Mouse (Mus musculus) liver, embryonic 11.5 days (tissue): Measurements from ENCODE around the gene Chst8. TPM values are rescaled to one million over a fixed set of nuclear protein-coding genes. Genes with fewer than 3 reads are reported as not detected.

ENCODE experiments used
- ATAC-seq: fragments of 200-750 bp; cut with Nextera tagmentation; replicated peaks from 2 replicates; pipeline ENCODE4 v1.8.0; 2017; ENCODE audit warnings: moderate number of reproducible peaks, mild to moderate bottlenecking, moderate TSS enrichment, moderate library complexity; ENCODE audit not compliant: low FRiP score
- DNase-seq: peaks from one replicate; pipeline ENCODE4 v3.0.0-alpha.2; 2017; ENCODE audit warnings: low spot score
- H3K27ac ChIP-seq: fragments of 300-500 bp; sonication (generic); 2 replicates; pipeline ENCODE4 v1.5.1; 2014; ENCODE audit warnings: mild to moderate bottlenecking, low read depth, low read length, control low read depth
- H3K27me3 ChIP-seq: fragments of 300-500 bp; sonication (generic); replicated peaks from 2 replicates; pipeline ENCODE4 v1.6.1; 2014; ENCODE audit warnings: low read length, mixed read lengths; ENCODE audit not compliant: control insufficient read depth, insufficient read depth
- H3K36me3 ChIP-seq: fragments of 300-500 bp; sonication (generic); 2 replicates; pipeline ENCODE4 v1.6.1; 2014; ENCODE audit warnings: mild to moderate bottlenecking, low read length, moderate library complexity, mixed read lengths; ENCODE audit not compliant: control insufficient read depth, insufficient read depth
- H3K4me1 ChIP-seq: fragments of 300-500 bp; sonication (generic); replicated peaks from 2 replicates; pipeline ENCODE4 v1.6.1; 2014; ENCODE audit warnings: low read length, mixed read lengths; ENCODE audit not compliant: control insufficient read depth, insufficient read depth
- H3K4me2 ChIP-seq: fragments of 300-500 bp; sonication (generic); 2 replicates; pipeline ENCODE4 v1.6.1; 2014; ENCODE audit warnings: mild to moderate bottlenecking, control low read depth, moderate library complexity
- H3K4me3 ChIP-seq: fragments of 300-500 bp; sonication (generic); 2 replicates; pipeline ENCODE4 v1.5.1; 2014; ENCODE audit warnings: low read depth, low read length, control low read depth
- H3K9ac ChIP-seq: fragments of 300-500 bp; sonication (generic); 2 replicates; pipeline ENCODE4 v1.6.1; 2014; ENCODE audit warnings: low read depth, low read length, control low read depth
- H3K9me3 ChIP-seq: fragments of 300-500 bp; sonication (generic); 2 replicates; pipeline ENCODE4 v1.6.1; 2016; ENCODE audit warnings: low read length, inconsistent platforms, mixed read lengths; ENCODE audit not compliant: control insufficient read depth
- WGBS: fragments of 180-500 bp; shearing (Covaris S2); extraction: QIAGEN DNeasy Blood & Tissue Kit; methylation state at CpG from one replicate; pipeline ENCODE4 v1.1.7; 2014; 5-methylcytosine and 5-hydroxymethylcytosine counted together
- polyA plus RNA-seq: library from polyadenylated mRNA; unstranded; fragments of >200 nt; fragmentation: Nextera tagmentation; extraction: Ambion mirVana; gene quantifications from 2 replicates; pipeline ENCODE4 v1.2.1, GENCODE M21; 2014

Chst8 gene
- polyA plus RNA-seq, 1 experiment from 2014 or later, result 0.75 TPM

DNA sequence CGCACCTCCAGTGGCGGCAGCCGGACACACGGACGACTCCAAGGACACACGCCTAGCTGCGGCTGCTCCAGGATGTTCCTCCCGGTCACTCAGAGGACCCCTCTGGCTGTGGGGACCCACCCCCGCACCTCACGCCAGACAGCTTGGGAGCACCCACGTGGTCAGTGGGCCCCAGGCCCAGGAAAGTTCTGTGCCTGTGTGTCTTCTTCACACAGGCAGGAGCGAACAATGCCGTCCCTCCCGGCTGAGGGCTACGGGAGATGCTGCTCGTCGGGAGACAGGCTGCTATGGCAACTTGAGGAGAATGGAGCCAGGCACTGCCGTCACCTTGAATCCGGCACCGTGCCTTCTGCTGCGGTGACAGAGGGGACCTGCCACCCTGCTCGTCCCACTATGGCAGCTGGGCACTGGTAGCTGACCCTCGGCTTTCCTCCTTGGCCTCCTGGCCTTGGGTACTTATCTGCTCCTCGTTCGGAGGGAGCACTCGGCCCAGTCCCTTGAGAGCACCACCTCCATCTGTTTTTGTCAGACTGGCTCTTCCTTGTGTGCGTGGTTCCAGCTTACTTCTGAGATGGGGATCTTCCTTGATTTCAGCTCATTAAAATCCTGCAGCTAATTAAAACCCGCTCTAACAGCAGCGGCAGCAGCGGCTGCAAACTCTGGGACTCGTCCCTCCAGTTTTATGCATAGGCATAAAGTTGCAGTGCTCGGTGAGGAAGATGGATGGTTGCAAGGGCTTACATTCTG is 59.2 kb downstream of the Chst8 start:
- H3K27me3 ChIP-seq, result no peaks in the 10 kb centered on the region
- 73% methylated on average over 32 of the region's 32 CpGs for WGBS
- H3K4me1 ChIP-seq, result no peaks in the 10 kb centered on the region
- no peaks in the 10 kb centered on the region for H3K9me3 ChIP-seq
- DNase-seq (no peak), ATAC-seq (no peak)
- H3K4me3 ChIP-seq, result no peak overlapping the region
- no peak overlapping the region for H3K9ac ChIP-seq
- H3K27ac ChIP-seq, result no peak overlapping the region
- H3K4me2 ChIP-seq, result no peak overlapping the region
- H3K36me3 ChIP-seq, result no peaks in the 10 kb centered on the region

DNA sequence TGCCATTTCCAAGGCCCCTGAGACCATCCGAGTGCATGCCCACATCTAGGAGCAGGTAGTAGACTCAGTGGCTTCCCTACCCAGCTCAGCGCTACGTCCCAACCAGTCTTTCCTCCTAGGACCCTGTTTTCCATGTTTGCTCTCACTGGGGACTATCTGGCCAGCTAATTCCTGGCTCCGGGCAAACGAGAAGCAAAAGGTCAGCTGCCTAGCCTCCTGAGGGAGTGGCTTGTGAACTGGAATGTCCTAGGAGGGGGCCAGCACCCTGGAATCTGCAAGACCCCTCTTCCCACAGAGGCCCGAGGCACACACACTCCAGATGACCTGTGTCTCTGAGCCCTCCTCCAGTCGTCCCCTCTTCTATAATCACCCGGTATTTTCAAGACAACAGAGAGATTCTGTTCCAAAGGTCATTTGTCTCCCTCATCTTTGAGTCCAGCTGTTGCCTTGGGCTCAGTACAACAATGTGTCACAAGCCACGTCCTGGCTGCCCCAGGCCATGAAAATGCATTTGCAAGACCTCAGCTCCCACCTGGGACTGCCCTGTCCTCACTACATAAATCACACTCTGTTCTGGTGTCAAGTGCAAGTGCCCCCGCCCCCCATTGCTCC is 60.3 kb downstream of the Chst8 start:
- DNase-seq, result no peak
- Histone ChIP-seq H3K4me1 (no peaks in the 10 kb centered on the region), H3K4me2 (no peak overlapping the region), H3K9ac (no peak overlapping the region), H3K27ac (no peak overlapping the region), H3K9me3 (no peaks in the 10 kb centered on the region), H3K27me3 (no peaks in the 10 kb centered on the region), H3K4me3 (no peak overlapping the region), H3K36me3 (no peaks in the 10 kb centered on the region)
- no peak for ATAC-seq
- WGBS, result 35% methylated on average over 10 of the region's 10 CpGs

DNA sequence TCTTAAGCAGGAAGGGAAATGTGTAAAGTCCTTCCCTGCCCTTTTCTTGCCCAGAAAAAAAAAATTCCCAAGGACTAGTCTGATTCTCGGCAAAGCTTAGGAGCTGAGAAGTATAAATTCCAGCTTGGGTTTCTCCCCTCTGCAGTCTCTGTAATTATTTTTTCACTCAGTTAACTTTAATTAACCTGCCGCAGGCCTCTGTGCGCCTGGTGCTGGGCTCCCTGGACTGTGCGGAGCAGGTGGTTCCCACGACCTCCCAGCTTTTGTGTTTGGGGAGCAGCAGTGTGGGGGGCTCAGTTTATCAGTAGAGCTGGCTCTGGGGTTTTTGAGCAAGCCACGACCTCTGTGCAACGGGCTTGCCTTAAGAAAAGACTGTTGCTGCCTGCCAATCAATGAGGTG is 62.2 kb downstream of the Chst8 start:
- DNase-seq, result no peak
- no peak overlapping the region for H3K4me2 ChIP-seq
- no peaks in the 10 kb centered on the region for H3K36me3 ChIP-seq
- no peaks in the 10 kb centered on the region for H3K27me3 ChIP-seq
- no peak for ATAC-seq
- no peak overlapping the region for H3K4me3 ChIP-seq
- WGBS, result 59% methylated on average over 7 of the region's 7 CpGs
- no peak overlapping the region for H3K27ac ChIP-seq
- no peaks in the 10 kb centered on the region for H3K9me3 ChIP-seq
- H3K9ac ChIP-seq, result no peak overlapping the region
- no peaks in the 10 kb centered on the region for H3K4me1 ChIP-seq

DNA sequence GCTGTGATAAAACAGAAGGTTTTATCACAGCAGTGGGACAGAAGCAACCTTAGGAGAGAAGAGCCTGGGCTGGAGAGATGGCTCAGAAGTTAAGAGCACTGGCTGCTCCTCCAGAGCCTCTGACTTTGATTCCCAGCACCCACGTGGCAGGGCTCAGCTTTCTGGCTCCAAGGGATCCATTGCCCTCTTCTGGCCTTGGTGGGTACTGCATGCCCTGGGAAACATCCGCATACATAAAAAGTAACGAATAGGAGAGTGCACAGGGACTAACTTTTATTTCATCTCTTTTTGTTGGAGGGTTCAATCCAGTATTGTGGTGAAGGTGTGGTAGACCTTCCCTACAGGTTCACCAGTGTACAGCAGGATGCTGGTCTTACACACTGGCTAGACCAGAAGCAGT is 62.8 kb downstream of the Chst8 start:
- Histone ChIP-seq H3K4me3 (no peak overlapping the region), H3K9ac (no peak overlapping the region), H3K9me3 (no peaks in the 10 kb centered on the region), H3K4me2 (no peak overlapping the region), H3K27ac (no peak overlapping the region), H3K36me3 (no peaks in the 10 kb centered on the region), H3K27me3 (no peaks in the 10 kb centered on the region), H3K4me1 (no peaks in the 10 kb centered on the region)
- WGBS, result 40% methylated on average over 3 of the region's 3 CpGs
- ATAC-seq (no peak), DNase-seq (no peak)

DNA sequence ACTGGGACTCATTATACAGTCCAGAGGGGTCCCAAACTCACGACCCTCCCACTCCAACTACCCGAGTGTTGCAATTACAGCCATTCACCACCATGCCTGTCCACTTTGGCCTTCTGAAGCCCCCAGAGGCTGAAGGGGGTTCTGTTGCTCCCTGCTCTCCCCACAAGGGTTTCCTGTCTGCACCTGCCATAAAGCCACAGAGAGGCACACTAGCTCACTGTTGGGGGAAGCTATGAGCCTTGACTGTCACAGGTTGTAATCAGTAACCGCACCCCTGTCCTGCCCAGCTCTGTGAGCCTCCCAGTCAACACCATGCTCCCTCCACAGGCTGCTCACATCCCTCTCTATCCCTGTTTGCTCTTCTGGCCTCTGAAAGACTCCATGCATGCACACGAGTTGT is 64.0 kb downstream of the Chst8 start:
- DNase-seq, result no peak
- ATAC-seq, result no peak
- no peaks in the 10 kb centered on the region for H3K4me1 ChIP-seq
- no peak overlapping the region for H3K9ac ChIP-seq
- H3K27me3 ChIP-seq, result no peaks in the 10 kb centered on the region
- no peak overlapping the region for H3K4me3 ChIP-seq
- no peaks in the 10 kb centered on the region for H3K36me3 ChIP-seq
- no peak overlapping the region for H3K4me2 ChIP-seq
- no peak overlapping the region for H3K27ac ChIP-seq
- H3K9me3 ChIP-seq, result no peaks in the 10 kb centered on the region
- WGBS, result 49% methylated on average over 4 of the region's 4 CpGs

DNA sequence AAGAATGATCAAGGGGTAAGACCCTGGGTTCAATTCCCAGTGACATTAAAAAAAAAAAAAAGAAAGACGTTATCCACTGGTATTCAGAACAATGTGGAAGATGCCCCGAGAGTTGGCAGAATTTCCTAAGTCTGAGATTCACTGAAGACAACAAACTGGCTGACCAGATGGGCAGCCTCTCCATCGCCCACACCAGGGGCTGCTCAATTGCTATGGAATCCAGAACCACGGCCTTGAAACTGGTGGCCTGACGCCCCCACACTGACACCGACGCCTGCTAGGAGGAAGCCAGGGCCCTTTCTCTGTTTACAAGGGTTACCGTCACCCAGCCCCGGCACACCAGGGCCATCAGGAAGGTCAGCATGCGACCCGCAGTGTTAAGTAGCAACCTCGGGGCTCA is 64.8 kb downstream of the Chst8 start:
- no peaks in the 10 kb centered on the region for H3K4me1 ChIP-seq
- WGBS, result 64% methylated on average over 12 of the region's 12 CpGs
- H3K36me3 ChIP-seq, result no peaks in the 10 kb centered on the region
- H3K4me3 ChIP-seq, result no peak overlapping the region
- H3K9me3 ChIP-seq, result no peaks in the 10 kb centered on the region
- H3K27me3 ChIP-seq, result no peaks in the 10 kb centered on the region
- H3K4me2 ChIP-seq, result no peak overlapping the region
- ATAC-seq, result no peak
- H3K27ac ChIP-seq, result no peak overlapping the region
- DNase-seq, result no peak
- no peak overlapping the region for H3K9ac ChIP-seq

DNA sequence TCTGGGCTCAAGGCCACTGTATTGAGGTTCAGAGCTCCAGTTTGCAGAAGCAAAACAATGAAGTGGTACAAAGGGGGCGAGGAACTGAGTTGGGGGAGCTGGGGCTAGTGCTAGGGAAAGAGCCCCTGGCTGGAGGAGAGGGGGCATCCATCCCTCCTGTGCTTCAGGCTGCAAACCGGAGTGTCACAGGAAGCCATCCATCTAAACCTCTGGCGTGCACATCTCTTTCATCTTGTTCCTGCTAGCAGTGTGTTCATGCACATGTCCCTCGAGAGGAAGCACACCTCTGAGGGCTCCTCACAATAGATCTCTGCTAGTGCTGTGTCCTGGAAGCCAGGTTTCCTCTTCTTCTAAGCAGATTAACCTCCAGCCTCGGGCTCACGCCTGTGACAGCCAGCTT is 65.9 kb downstream of the Chst8 start:
- no peaks in the 10 kb centered on the region for H3K9me3 ChIP-seq
- no peak overlapping the region for H3K4me2 ChIP-seq
- no peak overlapping the region for H3K4me3 ChIP-seq
- no peak for DNase-seq
- ATAC-seq, result no peak
- no peak overlapping the region for H3K27ac ChIP-seq
- H3K27me3 ChIP-seq, result no peaks in the 10 kb centered on the region
- H3K9ac ChIP-seq, result no peak overlapping the region
- 26% methylated on average over 6 of the region's 6 CpGs for WGBS
- H3K36me3 ChIP-seq, result no peaks in the 10 kb centered on the region
- no peaks in the 10 kb centered on the region for H3K4me1 ChIP-seq

DNA sequence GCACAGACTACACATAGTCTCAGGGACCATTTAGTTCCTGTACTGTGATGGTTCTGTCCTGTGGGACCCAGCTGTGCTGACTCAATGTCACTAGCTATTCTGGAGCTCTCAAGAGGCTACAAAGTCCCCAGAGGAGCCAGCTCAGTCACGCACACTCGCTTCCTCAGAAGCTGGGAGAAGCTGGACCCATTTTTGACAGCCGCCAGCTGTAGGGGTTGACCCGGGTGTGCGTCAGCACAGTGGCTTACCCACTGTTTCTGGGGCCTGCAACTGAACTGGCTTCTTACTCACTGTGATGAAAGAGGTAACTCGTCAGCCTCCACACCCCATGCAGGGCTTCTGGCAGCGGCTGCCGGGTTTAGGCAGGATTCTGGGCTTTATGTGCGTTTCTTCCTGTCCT is 66.3 kb downstream of the Chst8 start:
- ATAC-seq, result no peak
- no peak for DNase-seq
- no peaks in the 10 kb centered on the region for H3K9me3 ChIP-seq
- no peak overlapping the region for H3K9ac ChIP-seq
- no peak overlapping the region for H3K27ac ChIP-seq
- H3K4me3 ChIP-seq, result no peak overlapping the region
- no peaks in the 10 kb centered on the region for H3K27me3 ChIP-seq
- H3K36me3 ChIP-seq, result no peaks in the 10 kb centered on the region
- no peaks in the 10 kb centered on the region for H3K4me1 ChIP-seq
- no peak overlapping the region for H3K4me2 ChIP-seq
- WGBS, result 60% methylated on average over 9 of the region's 9 CpGs

DNA sequence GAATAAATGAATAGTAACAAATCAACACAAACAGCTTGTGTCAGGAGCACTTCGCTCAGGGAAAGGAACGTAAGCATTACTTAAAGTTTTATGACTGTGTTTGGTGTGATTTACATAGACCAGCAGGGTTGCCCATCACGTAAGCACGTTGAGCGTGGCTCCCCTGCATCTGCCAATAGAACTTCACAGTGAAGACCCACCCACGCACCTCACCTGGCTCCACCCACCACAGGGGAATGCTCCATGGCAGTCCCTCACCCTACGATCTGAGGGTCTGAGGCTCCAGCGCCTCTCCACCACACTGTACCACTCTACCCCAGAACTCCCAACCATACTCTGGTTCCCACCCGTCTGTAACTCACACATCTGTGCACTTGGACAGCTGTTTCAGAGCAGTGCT is 67.1 kb downstream of the Chst8 start:
- no peak overlapping the region for H3K9ac ChIP-seq
- ATAC-seq, result no peak
- H3K4me2 ChIP-seq, result no peak overlapping the region
- H3K27ac ChIP-seq, result no peak overlapping the region
- H3K27me3 ChIP-seq, result no peaks in the 10 kb centered on the region
- H3K9me3 ChIP-seq, result no peaks in the 10 kb centered on the region
- WGBS, result 75% methylated on average over 9 of the region's 9 CpGs
- no peak overlapping the region for H3K4me3 ChIP-seq
- no peaks in the 10 kb centered on the region for H3K4me1 ChIP-seq
- no peaks in the 10 kb centered on the region for H3K36me3 ChIP-seq
- no peak for DNase-seq
